ENCODE assay signal across 9 mouse cellular contexts in genomic region chr6:86085518-86085917, GRCm38 (mm10). TPM values are rescaled to one million over a fixed set of nuclear protein-coding genes. Genes with fewer than 3 reads are reported as not detected.
A peak's percentile ranks its signal among the peaks of the same experiment; 100 is the strongest.
DNase-seq lines count a peak whose midpoint lies in the region; ATAC-seq lines count a peak whose summit lies in the region.
"Had no signal": no experiment of that assay in that cellular context is flagged by ENCODE, and none has a peak within 500 bp of the region (broad histone marks: within the 10 kb centered on the region; RNA-seq: fewer than 3 reads in every experiment).

No protein-coding gene starts in this region.

- H3K9me3 ChIP-seq in heart, embryonic 10.5 days = no peaks in the 10 kb centered on the region
- no peaks in the 10 kb centered on the region for H3K9me3 ChIP-seq in neural tube, embryonic 11.5 days (ENCODE audit: control insufficient read depth, low read length)
- H3K9me3 ChIP-seq: embryonic facial prominence, embryonic 13.5 days had no signal

- H3K4me1 ChIP-seq in heart, embryonic 10.5 days = no peaks in the 10 kb centered on the region
- H3K4me1 ChIP-seq in neural tube, embryonic 11.5 days (ENCODE audit: control insufficient read depth, insufficient read depth, low read length) = no peaks in the 10 kb centered on the region

- H3K27ac ChIP-seq in heart, embryonic 10.5 days = no peak overlapping the region
- no peak overlapping the region for H3K27ac ChIP-seq in neural tube, embryonic 11.5 days (ENCODE audit: low read depth, low read length)
- H3K27ac ChIP-seq: embryonic facial prominence, embryonic 13.5 days had no signal

- H3K4me2 ChIP-seq in neural tube, embryonic 11.5 days (ENCODE audit: low read depth) = no peak overlapping the region
- H3K4me2 ChIP-seq: embryonic facial prominence, embryonic 13.5 days had no signal

- no peak overlapping the region for H3K9ac ChIP-seq in neural tube, embryonic 11.5 days (ENCODE audit: low read length)
- H3K9ac ChIP-seq: embryonic facial prominence, embryonic 13.5 days had no signal

- H3K27me3 ChIP-seq in heart, embryonic 10.5 days (ENCODE audit: insufficient read depth, poor library complexity, severe bottlenecking) = no peaks in the 10 kb centered on the region
- no peaks in the 10 kb centered on the region for H3K27me3 ChIP-seq in neural tube, embryonic 11.5 days (ENCODE audit: control insufficient read depth, insufficient read depth, low read length)

- intact Hi-C loops in heart, postnatal 10 days (cut with DNase I) = loop anchor here (1.0 kb wide), 1 partner anchor 64 kb away; no protein-coding TSS in a partner anchor
- intact Hi-C loops in left cerebral cortex, postnatal 10 days (cut with DNase I) = loop anchor here (5.0 kb wide), 1 partner anchor 58 kb away; the partner anchor contains the start of gene Add2

- H3K36me3 ChIP-seq in heart, embryonic 10.5 days = no peaks in the 10 kb centered on the region
- no peaks in the 10 kb centered on the region for H3K36me3 ChIP-seq in neural tube, embryonic 11.5 days (ENCODE audit: control insufficient read depth, insufficient read depth, low read length)
- H3K36me3 ChIP-seq: embryonic facial prominence, embryonic 13.5 days had no signal

- H3K4me3 ChIP-seq in heart, embryonic 10.5 days = no peak overlapping the region
- H3K4me3 ChIP-seq in neural tube, embryonic 11.5 days (ENCODE audit: low read depth, low read length) = no peak overlapping the region
- H3K4me3 ChIP-seq: embryonic facial prominence, embryonic 13.5 days had no signal

- ATAC-seq in neural tube, embryonic 11.5 days (ENCODE audit: insufficient read depth, low FRiP score, low TSS enrichment) = no peak

- 55% methylated on average over 6 of the region's 6 CpGs for WGBS in heart, embryonic 10.5 days
- 60% methylated on average over 6 of the region's 6 CpGs for WGBS in neural tube, embryonic 11.5 days

- peak; percentile 33 to 59 for DNase-seq in heart, postnatal 10 days
- no peak for DNase-seq in heart, embryonic 10.5 days (ENCODE audit: low spot score)
- peak; percentile 13 for DNase-seq in CD4-positive helper T cell, adult 2 months (ENCODE audit: low read depth, low spot score)
- peak; percentile 76 for DNase-seq in adrenal gland, postnatal 25 days
- peak; percentile 63 for DNase-seq in embryo, embryonic 9.5 days (ENCODE audit: extremely low spot score)
- DNase-seq in left cerebral cortex, postnatal 10 days (ENCODE audit: extremely low spot score in 1 of 2, low spot score in 2 of 2) = peak; percentile 48 to 72
- DNase-seq in neural tube, embryonic 11.5 days (ENCODE audit: low spot score) = peak; percentile 59
- peak; percentile 41 to 46 for DNase-seq in urinary bladder, adult 18-20 months (ENCODE audit: low spot score in 2 of 2)

RNA-seq across cellular contexts. Expression of gene Add2, which starts 57.0 kb away (rescaled TPM):
- 1 to 10 TPM; 1.4 to 1.9 TPM for total RNA-seq in heart, postnatal 10 days (2021)
- polyA plus RNA-seq in heart, embryonic 10.5 days (2016; fragmentation: Nextera tagmentation; extraction: Ambion mirVana) = 12.1 and 16.0 TPM in 2 replicates
- 1.3 and 2.0 TPM in 2 replicates for total RNA-seq in adrenal gland, postnatal 25 days (2021)
- total RNA-seq in left cerebral cortex, postnatal 10 days (2021) = 100 to 1,000 TPM; 198 to 206 TPM
- 65.8 and 67.0 TPM in 2 replicates for polyA plus RNA-seq in neural tube, embryonic 11.5 days (2014; fragmentation: Nextera tagmentation; extraction: Ambion mirVana)

Comparison
In these comparisons a context has a peak if more than half of its experiments do, and no peak if none do; other contexts are left out.
1. RNA of gene Add2, which starts 57.0 kb away (total RNA-seq): 198 to 206 TPM in left cerebral cortex, postnatal 10 days; 1.3 to 2.0 TPM in adrenal gland, postnatal 25 days and 1.4 to 1.9 TPM in heart, postnatal 10 days; every median in the first group is over 10 times any median in the second.